Mouse (Mus musculus): ENCODE results near the gene Mfsd5. TPM values are rescaled to one million over a fixed set of nuclear protein-coding genes. Genes with fewer than 3 reads are reported as not detected.

The Mfsd5 gene
- polyA plus RNA-seq (2014; fragmentation: Illumina TruSeq; extraction: RNeasy Lipid Tissue Mini Kit (QIAGEN cat#74804); ENCODE audit: low read depth, low replicate concordance) = 0.93 TPM

DNA sequence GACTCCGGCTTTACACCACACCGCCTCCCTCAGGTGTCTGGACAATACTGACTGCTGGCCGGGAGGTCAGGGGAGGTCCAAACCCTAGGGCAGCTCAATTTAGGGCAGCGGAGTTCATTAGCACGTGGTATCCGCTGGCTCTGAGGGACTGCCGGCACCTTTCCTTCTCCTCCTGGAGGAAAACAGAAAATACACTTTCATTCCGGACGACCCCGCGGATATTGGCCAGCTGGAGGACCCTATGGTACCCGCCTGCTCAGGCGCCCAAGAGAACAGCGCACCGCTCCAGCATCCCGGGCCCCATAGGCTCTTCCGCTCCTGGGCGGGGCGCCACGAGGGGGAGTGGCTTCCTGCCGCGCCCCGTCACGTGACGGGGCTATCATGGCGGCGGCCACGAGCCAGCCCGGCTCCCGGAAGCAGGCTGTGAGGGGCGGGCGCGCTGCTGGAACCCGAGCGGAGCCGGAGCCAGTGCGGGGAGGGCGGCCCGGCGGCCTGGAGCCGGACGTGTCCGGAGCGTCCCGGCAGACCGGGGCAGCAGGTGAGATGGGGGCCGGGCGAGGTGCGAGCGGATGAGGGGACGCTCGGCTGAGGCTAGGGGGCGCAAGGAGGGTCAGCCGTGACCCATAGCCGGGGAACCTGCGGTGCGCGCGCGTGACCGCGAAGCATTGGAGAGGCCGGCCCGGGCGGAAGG is at the start of gene Mfsd5:
Mfsd5 (plus strand) TSS at position 363 of the 691 bp plus-strand sequence.

DNA sequence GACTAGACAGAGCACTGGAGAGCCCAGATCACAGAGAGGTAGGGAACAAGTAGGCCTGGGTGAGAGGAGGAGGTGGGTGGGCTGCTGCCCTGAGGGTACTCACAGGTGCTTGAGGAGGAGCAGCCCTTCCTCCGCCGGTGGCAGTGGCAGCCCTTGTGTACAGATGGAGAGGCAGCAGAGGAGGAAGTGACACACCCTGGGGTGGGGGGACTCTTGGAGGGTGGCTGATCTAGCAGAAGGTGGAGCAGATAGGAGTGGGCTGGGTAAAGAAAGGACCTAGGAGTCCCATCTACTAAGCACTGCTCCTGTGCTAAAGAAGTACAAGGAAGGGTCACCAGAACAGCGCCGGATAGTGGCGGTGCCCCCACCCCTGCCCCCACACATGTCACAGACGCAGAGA is 47.5 kb upstream of the Mfsd5 start, which contains the start of gene Itgb7:
Itgb7 (minus strand) TSS at position 197 of the 400 bp plus-strand sequence.

GRCm38 (mm10) chr15:102257202-102258075 is 21.8 kb upstream of the Mfsd5 start, which contains the start of gene Rarg:
Gene Rarg (minus strand): TSS chr15:102257517.

GRCm38 (mm10) chr15:102270274-102270960 is 8.8 kb upstream of the Mfsd5 start, which contains the start of gene Gm9918:
Gene Gm9918 (plus strand): TSS chr15:102270563.

GRCm38 (mm10) chr15:102295633-102296367 is 16.5 kb downstream of the Mfsd5 start, which contains the start of gene Espl1:
Gene Espl1 (plus strand): TSS chr15:102296266.

GRCm38 (mm10) chr15:102326022-102326576 is 46.8 kb downstream of the Mfsd5 start, which contains the start of gene Pfdn5:
Gene Pfdn5 (plus strand): TSS chr15:102326116.

Other genes starting within 250 kb of the Mfsd5 start
- 196 TPM for gene Eif4b, start 205.7 kb upstream of the Mfsd5 start, polyA plus RNA-seq (2014; fragmentation: Illumina TruSeq; extraction: RNeasy Lipid Tissue Mini Kit (QIAGEN cat#74804); ENCODE audit: low read depth, low replicate concordance)
- 32.3 TPM for gene Tns2, start 179.0 kb upstream of the Mfsd5 start, polyA plus RNA-seq (2014; fragmentation: Illumina TruSeq; extraction: RNeasy Lipid Tissue Mini Kit (QIAGEN cat#74804); ENCODE audit: low read depth, low replicate concordance)
- gene Spryd3, start 143.2 kb upstream of the Mfsd5 start, polyA plus RNA-seq (2014; fragmentation: Illumina TruSeq; extraction: RNeasy Lipid Tissue Mini Kit (QIAGEN cat#74804); ENCODE audit: low read depth, low replicate concordance) = 0.44 TPM
- gene Igfbp6, start 135.1 kb upstream of the Mfsd5 start, polyA plus RNA-seq (2014; fragmentation: Illumina TruSeq; extraction: RNeasy Lipid Tissue Mini Kit (QIAGEN cat#74804); ENCODE audit: low read depth, low replicate concordance) = not detected
- not detected for gene Soat2, start 128.9 kb upstream of the Mfsd5 start, polyA plus RNA-seq (2014; fragmentation: Illumina TruSeq; extraction: RNeasy Lipid Tissue Mini Kit (QIAGEN cat#74804); ENCODE audit: low read depth, low replicate concordance)
- 24.9 TPM for gene Zfp740, start 76.2 kb upstream of the Mfsd5 start, polyA plus RNA-seq (2014; fragmentation: Illumina TruSeq; extraction: RNeasy Lipid Tissue Mini Kit (QIAGEN cat#74804); ENCODE audit: low read depth, low replicate concordance)
- gene Csad, start 74.7 kb upstream of the Mfsd5 start, polyA plus RNA-seq (2014; fragmentation: Illumina TruSeq; extraction: RNeasy Lipid Tissue Mini Kit (QIAGEN cat#74804); ENCODE audit: low read depth, low replicate concordance) = 66.9 TPM
- gene Itgb7, start 47.5 kb upstream of the Mfsd5 start, polyA plus RNA-seq (2014; fragmentation: Illumina TruSeq; extraction: RNeasy Lipid Tissue Mini Kit (QIAGEN cat#74804); ENCODE audit: low read depth, low replicate concordance) = not detected
- 5.9 TPM for gene Rarg, start 21.9 kb upstream of the Mfsd5 start, polyA plus RNA-seq (2014; fragmentation: Illumina TruSeq; extraction: RNeasy Lipid Tissue Mini Kit (QIAGEN cat#74804); ENCODE audit: low read depth, low replicate concordance)
- gene Gm9918, start 8.9 kb upstream of the Mfsd5 start, polyA plus RNA-seq (2014; fragmentation: Illumina TruSeq; extraction: RNeasy Lipid Tissue Mini Kit (QIAGEN cat#74804); ENCODE audit: low read depth, low replicate concordance) = not detected
- gene Espl1, start 16.8 kb downstream of the Mfsd5 start, polyA plus RNA-seq (2014; fragmentation: Illumina TruSeq; extraction: RNeasy Lipid Tissue Mini Kit (QIAGEN cat#74804); ENCODE audit: low read depth, low replicate concordance) = not detected
- gene Pfdn5, start 46.7 kb downstream of the Mfsd5 start, polyA plus RNA-seq (2014; fragmentation: Illumina TruSeq; extraction: RNeasy Lipid Tissue Mini Kit (QIAGEN cat#74804); ENCODE audit: low read depth, low replicate concordance) = 84.0 TPM
- 4.4 TPM for gene Myg1, start 52.3 kb downstream of the Mfsd5 start, polyA plus RNA-seq (2014; fragmentation: Illumina TruSeq; extraction: RNeasy Lipid Tissue Mini Kit (QIAGEN cat#74804); ENCODE audit: low read depth, low replicate concordance)
- gene Aaas, start 71.3 kb downstream of the Mfsd5 start, polyA plus RNA-seq (2014; fragmentation: Illumina TruSeq; extraction: RNeasy Lipid Tissue Mini Kit (QIAGEN cat#74804); ENCODE audit: low read depth, low replicate concordance) = 3.6 TPM
- not detected for gene Sp7, start 87.7 kb downstream of the Mfsd5 start, polyA plus RNA-seq (2014; fragmentation: Illumina TruSeq; extraction: RNeasy Lipid Tissue Mini Kit (QIAGEN cat#74804); ENCODE audit: low read depth, low replicate concordance)
- gene Sp1, start 126.7 kb downstream of the Mfsd5 start, polyA plus RNA-seq (2014; fragmentation: Illumina TruSeq; extraction: RNeasy Lipid Tissue Mini Kit (QIAGEN cat#74804); ENCODE audit: low read depth, low replicate concordance) = 55.3 TPM
- not detected for gene Amhr2, start 165.9 kb downstream of the Mfsd5 start, polyA plus RNA-seq (2014; fragmentation: Illumina TruSeq; extraction: RNeasy Lipid Tissue Mini Kit (QIAGEN cat#74804); ENCODE audit: low read depth, low replicate concordance)
- 53.1 TPM for gene Prr13, start 179.6 kb downstream of the Mfsd5 start, polyA plus RNA-seq (2014; fragmentation: Illumina TruSeq; extraction: RNeasy Lipid Tissue Mini Kit (QIAGEN cat#74804); ENCODE audit: low read depth, low replicate concordance)
- gene Pcbp2, start 191.1 kb downstream of the Mfsd5 start, polyA plus RNA-seq (2014; fragmentation: Illumina TruSeq; extraction: RNeasy Lipid Tissue Mini Kit (QIAGEN cat#74804); ENCODE audit: low read depth, low replicate concordance) = 701 TPM
- gene Gm10337, start 224.3 kb downstream of the Mfsd5 start, polyA plus RNA-seq (2014; fragmentation: Illumina TruSeq; extraction: RNeasy Lipid Tissue Mini Kit (QIAGEN cat#74804); ENCODE audit: low read depth, low replicate concordance) = not detected
- gene Map3k12, start 237.6 kb downstream of the Mfsd5 start, polyA plus RNA-seq (2014; fragmentation: Illumina TruSeq; extraction: RNeasy Lipid Tissue Mini Kit (QIAGEN cat#74804); ENCODE audit: low read depth, low replicate concordance) = 1.4 TPM
- 1.1 TPM for gene Tarbp2, start 238.7 kb downstream of the Mfsd5 start, polyA plus RNA-seq (2014; fragmentation: Illumina TruSeq; extraction: RNeasy Lipid Tissue Mini Kit (QIAGEN cat#74804); ENCODE audit: low read depth, low replicate concordance)
- gene Npff, start 245.5 kb downstream of the Mfsd5 start, polyA plus RNA-seq (2014; fragmentation: Illumina TruSeq; extraction: RNeasy Lipid Tissue Mini Kit (QIAGEN cat#74804); ENCODE audit: low read depth, low replicate concordance) = not detected